Mouse (Mus musculus) olfactory bulb, adult 2 months (tissue): Measurements from ENCODE around the gene Amz2.

Experiments
- CTCF ChIP-seq: fragments of 200-500 bp; IDR thresholded peaks from 2 replicates; pipeline ENCODE4 v1.5.1; 2012; ENCODE audit warnings: low read depth, mild to moderate bottlenecking, low read length, moderate library complexity; ENCODE audit not compliant: insufficient read depth
- POLR2A ChIP-seq: fragments of 200-500 bp; IDR thresholded peaks from 2 replicates; pipeline ENCODE4 v1.6.1; 2012; ENCODE audit warnings: mild to moderate bottlenecking, low read depth, low read length, moderate library complexity; ENCODE audit not compliant: insufficient read depth

DNA sequence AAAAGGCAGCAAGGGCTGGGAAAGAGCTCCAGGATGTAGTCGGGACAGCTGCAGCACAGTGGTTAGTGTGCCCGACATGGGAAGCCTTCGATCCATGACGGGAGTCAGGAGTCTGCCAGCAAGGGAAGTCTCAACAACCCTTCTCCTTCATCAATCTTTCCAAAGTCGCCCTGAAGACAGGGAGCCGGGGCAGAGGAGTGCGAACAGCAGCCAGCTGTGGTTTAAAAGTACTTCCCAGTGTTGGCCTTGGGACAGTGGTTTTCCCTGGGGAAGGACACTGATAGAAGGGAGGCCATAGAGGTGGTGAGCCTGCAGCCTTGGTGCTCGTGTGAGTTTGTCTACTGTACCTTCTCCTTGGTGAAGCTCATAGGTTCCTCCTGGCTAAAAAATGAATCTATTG, 41.2 kb downstream of the Amz2 start:
- TF ChIP-seq POLR2A (no peak), CTCF (no peak)
